Mouse (Mus musculus): Measurements from ENCODE around the gene Nfkbil1. TPM values are rescaled to one million over a fixed set of nuclear protein-coding genes. Genes with fewer than 3 reads are reported as not detected.

Gene Nfkbil1
- polyA plus RNA-seq, 1 experiment from 2014 or later = 11.0 TPM

DNA sequence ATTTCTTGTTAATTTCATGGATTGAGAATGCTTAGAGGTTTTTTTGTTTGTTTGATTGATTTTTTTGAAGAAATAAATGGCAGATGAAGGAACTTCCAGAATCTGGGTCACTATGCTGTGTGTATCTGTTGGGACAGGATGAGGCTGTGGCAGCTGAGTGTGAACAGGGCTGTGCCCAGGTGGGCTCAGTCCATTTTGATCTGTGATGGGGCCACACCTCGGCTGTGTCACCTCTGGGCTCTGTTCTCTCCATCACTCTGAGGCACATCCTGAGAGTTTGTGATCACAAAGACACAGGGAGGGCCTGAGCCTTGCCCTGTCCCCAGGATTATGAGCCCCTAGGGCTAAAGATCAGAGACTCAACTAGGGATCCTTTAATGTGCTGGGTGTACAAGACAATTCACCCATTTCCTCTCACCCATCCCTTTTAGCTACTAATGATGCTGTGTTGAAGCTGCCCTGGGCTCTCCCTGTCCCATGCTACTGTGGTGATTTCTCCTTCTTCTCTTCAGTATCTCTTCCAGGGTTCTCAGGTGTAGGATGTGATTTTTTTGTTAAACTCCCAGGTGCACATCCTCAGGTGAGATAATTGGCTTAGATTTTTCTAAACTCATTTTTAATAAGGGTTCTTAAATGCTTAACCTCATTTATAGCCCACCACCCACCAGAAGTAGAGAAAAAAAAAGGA, 32.0 kb upstream of the Nfkbil1 start:
- Histone ChIP-seq H3K36me3 (ENCODE audit: control insufficient read depth, insufficient read depth, low read length) (no peaks in the 10 kb centered on the region), H3K4me1 (replicated peaks; ENCODE audit: control insufficient read depth, insufficient read depth, low read length) (no peaks in the 10 kb centered on the region), H3K9ac (ENCODE audit: low read length) (no peak overlapping the region), H3K27ac (ENCODE audit: low read length) (no peak overlapping the region), H3K4me3 (ENCODE audit: low read length) (no peak overlapping the region), H3K9me3 (ENCODE audit: control insufficient read depth, low read length) (no peaks in the 10 kb centered on the region), H3K27me3 (ENCODE audit: control insufficient read depth, insufficient read depth, low read depth, low read length) (peaks cover 2% of the 10 kb centered on the region; the same call in 1 of the 2 replicates), H3K4me2 (ENCODE audit: low read depth, low read length) (no peak overlapping the region)
- WGBS = 60% methylated on average over 1 of the region's 1 CpGs
- ATAC-seq (ENCODE audit: low read depth) = no peak

DNA sequence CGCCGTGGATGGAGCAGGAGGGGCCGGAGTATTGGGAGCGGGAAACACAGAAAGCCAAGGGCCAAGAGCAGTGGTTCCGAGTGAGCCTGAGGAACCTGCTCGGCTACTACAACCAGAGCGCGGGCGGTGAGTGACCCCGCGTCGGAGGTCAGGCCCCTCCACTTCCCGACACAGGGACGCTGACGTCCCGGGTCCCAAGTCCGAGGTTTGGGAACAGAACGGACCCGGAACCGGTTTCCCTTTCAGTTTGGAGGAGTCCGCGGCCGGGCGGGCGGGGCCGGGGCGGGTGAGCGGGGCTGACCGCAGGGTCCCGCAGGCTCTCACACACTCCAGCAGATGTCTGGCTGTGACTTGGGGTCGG, 27.9 kb upstream of the Nfkbil1 start:
- peak; percentile 47 for ATAC-seq (ENCODE audit: low read depth)
- H3K27me3 ChIP-seq (ENCODE audit: control insufficient read depth, insufficient read depth, low read depth, low read length) = peaks cover 10% of the 10 kb centered on the region; the same call in 1 of the 2 replicates
- H3K9ac ChIP-seq (ENCODE audit: low read length) = peak overlapping the region; percentile 73
- WGBS = 1% methylated on average over 31 of the region's 31 CpGs
- no peaks in the 10 kb centered on the region for H3K36me3 ChIP-seq (ENCODE audit: control insufficient read depth, insufficient read depth, low read length)
- H3K4me1 ChIP-seq (replicated peaks; ENCODE audit: control insufficient read depth, insufficient read depth, low read length) = 0 out of 2 replicates have a peak, but pooled peaks cover 2% of the 10 kb centered on the region
- no peaks in the 10 kb centered on the region for H3K9me3 ChIP-seq (ENCODE audit: control insufficient read depth, low read length)
- H3K27ac ChIP-seq (ENCODE audit: low read length) = no peak overlapping the region
- peak overlapping the region; percentile 100 for H3K4me2 ChIP-seq (ENCODE audit: low read depth, low read length)
- peak overlapping the region; percentile 71 for H3K4me3 ChIP-seq (ENCODE audit: low read length)

DNA sequence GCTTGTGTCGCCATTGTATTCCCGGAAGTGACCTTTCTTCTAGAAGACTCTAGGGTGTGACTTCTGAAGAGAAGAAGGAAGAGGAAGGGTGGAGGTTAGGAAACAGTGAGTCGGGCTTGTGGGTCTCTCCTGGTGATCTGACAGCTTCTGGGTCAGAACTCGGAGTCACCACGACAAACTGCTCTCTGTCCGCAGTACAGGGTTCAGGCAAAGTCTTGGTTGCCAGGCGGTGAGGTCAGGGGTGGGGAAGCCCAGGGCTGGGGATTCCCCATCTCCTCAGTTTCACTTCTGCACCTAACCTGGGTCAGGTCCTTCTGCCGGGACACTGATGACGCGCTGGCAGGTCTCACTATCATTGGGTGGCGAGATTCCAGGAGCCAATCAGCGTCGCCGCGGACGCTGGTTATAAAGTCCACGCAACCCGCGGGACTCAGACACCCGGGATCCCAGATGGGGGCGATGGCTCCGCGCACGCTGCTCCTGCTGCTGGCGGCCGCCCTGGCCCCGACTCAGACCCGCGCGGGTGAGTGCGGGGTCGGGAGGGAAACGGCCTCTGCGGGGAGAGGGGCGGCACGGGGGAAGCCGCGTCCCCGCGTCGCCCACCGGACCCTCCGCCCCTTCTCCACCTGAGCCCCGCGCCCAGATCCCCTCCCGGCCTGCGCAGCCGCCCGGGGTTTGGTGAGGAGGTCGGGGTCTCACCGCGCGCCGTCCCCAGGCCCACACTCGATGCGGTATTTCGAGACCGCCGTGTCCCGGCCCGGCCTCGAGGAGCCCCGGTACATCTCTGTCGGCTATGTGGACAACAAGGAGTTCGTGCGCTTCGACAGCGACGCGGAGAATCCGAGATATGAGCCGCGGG, 27.3 kb upstream of the Nfkbil1 start, which contains the start of gene H2-D1:
Gene H2-D1, plus strand, starts transcription at position 67 of the 859 bp plus-strand sequence.
- Histone ChIP-seq H3K27ac (ENCODE audit: low read length) (no peak within 1 kb of the TSS), H3K4me1 (replicated peaks; ENCODE audit: control insufficient read depth, insufficient read depth, low read length) (peaks cover 4% of the 10 kb centered on the region), H3K4me3 (ENCODE audit: low read length) (peak within 1 kb of the TSS; percentile 71), H3K36me3 (ENCODE audit: control insufficient read depth, insufficient read depth, low read length) (no peaks in the 10 kb centered on the region), H3K27me3 (ENCODE audit: control insufficient read depth, insufficient read depth, low read depth, low read length) (peaks cover 10% of the 10 kb centered on the region; the same call in 1 of the 2 replicates), H3K4me2 (ENCODE audit: low read depth, low read length) (peak within 1 kb of the TSS; percentile 100), H3K9ac (ENCODE audit: low read length) (peak within 1 kb of the TSS; percentile 73), H3K9me3 (ENCODE audit: control insufficient read depth, low read length) (no peaks in the 10 kb centered on the region)
- ATAC-seq (ENCODE audit: low read depth) = peak; percentile 90
- WGBS = under 1% methylated on average over 72 of the region's 73 CpGs

DNA sequence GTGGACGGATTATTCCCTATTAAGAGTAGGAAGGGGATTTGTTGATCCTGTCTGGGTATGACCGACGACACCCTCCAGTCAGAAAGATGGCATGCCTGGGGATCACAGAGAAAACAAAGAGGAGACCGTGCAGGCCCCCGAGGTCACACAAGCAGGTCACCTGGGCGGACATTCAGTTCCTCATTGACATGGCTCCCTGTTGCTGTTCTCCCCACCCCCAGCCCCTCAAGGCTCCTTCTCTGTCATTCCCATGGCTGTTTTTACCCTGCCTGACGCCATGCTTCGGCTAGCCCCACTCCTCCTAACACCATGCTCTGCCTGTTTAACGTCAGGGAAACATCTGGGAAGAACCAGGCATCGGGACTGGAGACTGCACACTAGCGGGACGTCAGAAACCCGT, 26.1 kb upstream of the Nfkbil1 start:
- WGBS = 59% methylated on average over 13 of the region's 13 CpGs
- ATAC-seq (ENCODE audit: low read depth) = no peak

DNA sequence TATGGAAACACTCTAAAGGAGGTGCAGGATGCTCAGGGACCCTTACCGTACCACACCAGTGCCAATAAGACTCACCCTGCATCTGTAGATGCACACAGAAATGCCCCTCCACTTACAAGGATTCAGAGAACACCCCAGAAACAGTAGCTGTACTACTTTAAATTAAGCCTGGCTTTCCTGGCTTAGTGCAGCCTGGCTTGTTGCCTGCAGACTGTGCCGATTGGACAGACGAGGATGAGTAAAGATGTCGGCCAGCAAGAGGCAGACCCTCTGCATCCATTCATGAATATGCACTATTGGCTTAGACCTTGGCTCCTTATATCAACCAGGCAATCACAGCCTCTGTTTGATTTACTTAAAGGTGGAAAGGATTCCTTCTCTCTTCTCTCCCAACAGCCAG, 24.0 kb upstream of the Nfkbil1 start:
- no peak for ATAC-seq (ENCODE audit: low read depth)
- peaks cover 7% of the 10 kb centered on the region for H3K4me1 ChIP-seq (replicated peaks; ENCODE audit: control insufficient read depth, insufficient read depth, low read length)
- peaks cover 10% of the 10 kb centered on the region; the same call in 1 of the 2 replicates for H3K27me3 ChIP-seq (ENCODE audit: control insufficient read depth, insufficient read depth, low read depth, low read length)
- H3K36me3 ChIP-seq (ENCODE audit: control insufficient read depth, insufficient read depth, low read length) = no peaks in the 10 kb centered on the region
- H3K9me3 ChIP-seq (ENCODE audit: control insufficient read depth, low read length) = no peaks in the 10 kb centered on the region
- no peak overlapping the region for H3K27ac ChIP-seq (ENCODE audit: low read length)
- H3K9ac ChIP-seq (ENCODE audit: low read length) = no peak overlapping the region
- WGBS = 64% methylated on average over 4 of the region's 4 CpGs
- no peak overlapping the region for H3K4me3 ChIP-seq (ENCODE audit: low read length)
- no peak overlapping the region for H3K4me2 ChIP-seq (ENCODE audit: low read depth, low read length)

More for the DNA sequence above, 26.1 kb upstream of the Nfkbil1 start:
- H3K4me2 ChIP-seq (ENCODE audit: low read depth, low read length) = no peak overlapping the region
- H3K9ac ChIP-seq (ENCODE audit: low read length) = no peak overlapping the region
- H3K4me3 ChIP-seq (ENCODE audit: low read length) = no peak overlapping the region
- no peak overlapping the region for H3K27ac ChIP-seq (ENCODE audit: low read length)
- H3K36me3 ChIP-seq (ENCODE audit: control insufficient read depth, insufficient read depth, low read length) = no peaks in the 10 kb centered on the region
- peaks cover 10% of the 10 kb centered on the region; the same call in 1 of the 2 replicates for H3K27me3 ChIP-seq (ENCODE audit: control insufficient read depth, insufficient read depth, low read depth, low read length)
- H3K4me1 ChIP-seq (replicated peaks; ENCODE audit: control insufficient read depth, insufficient read depth, low read length) = peaks cover 7% of the 10 kb centered on the region
- no peaks in the 10 kb centered on the region for H3K9me3 ChIP-seq (ENCODE audit: control insufficient read depth, low read length)

DNA sequence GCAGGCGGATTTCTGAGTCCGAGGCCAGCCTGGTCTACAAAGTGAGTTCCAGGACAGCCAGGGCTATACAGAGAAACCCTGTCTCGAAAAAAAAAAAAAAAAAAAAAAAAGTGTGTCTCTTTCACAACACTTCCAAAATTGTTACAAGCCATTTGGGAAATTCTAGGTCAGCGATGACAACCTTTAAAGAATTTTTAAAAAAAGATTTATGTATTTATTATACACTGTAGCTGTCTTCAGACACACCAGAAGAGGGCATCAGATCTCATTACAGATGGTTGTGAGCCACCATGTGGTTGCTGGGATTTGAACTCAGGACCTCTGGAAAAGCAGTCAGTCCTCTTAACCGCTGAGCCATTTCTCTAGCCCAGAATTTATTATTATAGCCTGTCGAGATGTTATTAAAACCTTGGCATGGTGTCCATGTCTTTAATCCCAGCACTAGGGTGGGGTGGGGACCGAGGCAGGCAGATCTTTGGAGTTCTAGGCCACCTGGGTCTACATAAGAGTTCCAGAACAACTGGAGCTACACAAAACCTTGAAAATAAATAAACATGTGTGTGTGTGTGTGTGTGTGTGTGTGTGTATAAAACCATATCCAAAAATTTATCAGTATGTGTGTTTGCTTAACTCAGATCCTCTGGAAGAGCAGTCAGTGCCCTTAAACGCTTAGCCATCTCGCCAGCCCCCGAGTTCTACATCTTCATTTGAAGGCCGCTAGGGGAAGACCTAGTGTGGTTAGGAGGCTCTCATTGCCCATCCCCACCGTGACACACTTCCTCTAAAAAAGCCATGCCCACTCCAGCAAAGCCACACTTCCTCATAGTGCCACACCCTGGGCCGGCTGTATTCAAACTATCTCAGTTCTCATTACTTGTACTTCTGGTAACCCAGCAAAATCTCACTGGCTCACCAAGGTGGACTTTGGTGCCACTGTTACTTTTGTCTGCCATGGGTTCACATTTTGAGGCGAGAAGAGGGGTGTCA, 23.2 kb upstream of the Nfkbil1 start:
- no peak overlapping the region for H3K9ac ChIP-seq (ENCODE audit: low read length)
- no peak for ATAC-seq (ENCODE audit: low read depth)
- no peaks in the 10 kb centered on the region for H3K9me3 ChIP-seq (ENCODE audit: control insufficient read depth, low read length)
- H3K4me1 ChIP-seq (replicated peaks; ENCODE audit: control insufficient read depth, insufficient read depth, low read length) = peaks cover 7% of the 10 kb centered on the region
- 54% methylated on average over 13 of the region's 14 CpGs for WGBS
- H3K27ac ChIP-seq (ENCODE audit: low read length) = no peak overlapping the region
- H3K27me3 ChIP-seq (ENCODE audit: control insufficient read depth, insufficient read depth, low read depth, low read length) = peaks cover 10% of the 10 kb centered on the region; the same call in 1 of the 2 replicates
- H3K36me3 ChIP-seq (ENCODE audit: control insufficient read depth, insufficient read depth, low read length) = peaks cover under 1% of the 10 kb centered on the region; the same call in 1 of the 2 replicates
- no peak overlapping the region for H3K4me2 ChIP-seq (ENCODE audit: low read depth, low read length)
- H3K4me3 ChIP-seq (ENCODE audit: low read length) = no peak overlapping the region

DNA sequence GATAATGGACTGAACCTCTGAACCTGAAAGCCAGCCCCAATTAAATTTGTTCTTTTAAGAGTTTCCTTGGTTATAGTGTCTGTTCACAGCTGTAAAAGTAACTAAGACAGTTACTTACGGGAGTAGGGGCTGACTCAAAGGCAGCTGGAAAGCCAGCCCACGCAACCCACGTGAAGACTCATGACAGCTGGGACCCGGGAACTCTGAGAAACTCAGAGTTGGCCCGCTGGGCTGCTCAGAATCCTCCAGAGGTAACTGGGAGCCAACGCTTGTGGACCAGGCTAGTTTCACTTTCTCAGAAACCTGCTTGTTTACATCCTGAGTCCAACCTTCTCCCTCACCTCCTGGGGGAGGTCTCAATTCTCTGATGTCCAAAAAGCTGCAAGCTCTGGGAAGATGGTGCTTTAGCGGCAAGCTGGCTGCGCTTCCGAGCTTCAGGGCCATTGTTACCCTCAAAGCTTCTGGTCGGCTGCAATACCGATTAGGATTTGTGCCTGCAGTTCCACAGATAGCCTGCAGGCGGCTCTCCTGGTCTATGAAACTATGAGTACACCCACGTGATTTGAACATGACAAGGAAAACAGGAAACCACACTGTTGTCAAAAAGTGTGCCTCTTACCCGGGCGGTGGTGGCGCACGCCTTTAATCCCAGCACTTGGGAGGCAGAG, 22.4 kb upstream of the Nfkbil1 start:
- Histone ChIP-seq H3K4me1 (replicated peaks; ENCODE audit: control insufficient read depth, insufficient read depth, low read length) (peaks cover 7% of the 10 kb centered on the region), H3K9me3 (ENCODE audit: control insufficient read depth, low read length) (no peaks in the 10 kb centered on the region), H3K9ac (ENCODE audit: low read length) (peak overlapping the region; percentile 55; the same call in 1 of the 2 replicates), H3K27ac (ENCODE audit: low read length) (no peak overlapping the region), H3K4me3 (ENCODE audit: low read length) (peak overlapping the region; percentile 46), H3K4me2 (ENCODE audit: low read depth, low read length) (peak overlapping the region; percentile 59), H3K27me3 (ENCODE audit: control insufficient read depth, insufficient read depth, low read depth, low read length) (peaks cover 8% of the 10 kb centered on the region; the same call in 1 of the 2 replicates), H3K36me3 (ENCODE audit: control insufficient read depth, insufficient read depth, low read length) (peaks cover 8% of the 10 kb centered on the region)
- 11% methylated on average over 17 of the region's 17 CpGs for WGBS
- peak; percentile 29 for ATAC-seq (ENCODE audit: low read depth)

DNA sequence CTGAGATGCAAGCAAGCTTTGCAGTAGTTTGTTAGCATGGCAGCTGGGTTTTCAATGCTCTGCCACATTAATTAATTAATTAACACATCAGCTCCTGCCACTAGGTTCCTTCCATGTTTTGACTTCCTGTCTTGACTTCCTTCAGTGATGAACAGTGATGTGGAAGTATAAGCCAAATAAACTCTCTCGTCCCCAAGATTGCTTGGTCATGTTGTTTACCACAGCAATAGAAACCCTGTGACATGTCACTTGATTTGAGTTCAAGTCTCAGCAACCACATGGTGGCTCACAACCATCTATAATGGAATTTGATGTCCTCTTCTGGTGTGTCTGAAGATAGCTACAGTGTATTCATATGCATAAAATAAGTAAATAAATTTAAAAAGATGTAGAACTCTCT, 21.8 kb upstream of the Nfkbil1 start:
- H3K9me3 ChIP-seq (ENCODE audit: control insufficient read depth, low read length) = no peaks in the 10 kb centered on the region
- H3K4me1 ChIP-seq (replicated peaks; ENCODE audit: control insufficient read depth, insufficient read depth, low read length) = peaks cover 7% of the 10 kb centered on the region
- 45% methylated on average over 1 of the region's 1 CpGs for WGBS
- no peak overlapping the region for H3K4me3 ChIP-seq (ENCODE audit: low read length)
- peak overlapping the region; percentile 59; the same call in 1 of the 2 replicates for H3K4me2 ChIP-seq (ENCODE audit: low read depth, low read length)
- no peak overlapping the region for H3K27ac ChIP-seq (ENCODE audit: low read length)
- ATAC-seq (ENCODE audit: low read depth) = no peak
- H3K36me3 ChIP-seq (ENCODE audit: control insufficient read depth, insufficient read depth, low read length) = peaks cover 13% of the 10 kb centered on the region
- H3K9ac ChIP-seq (ENCODE audit: low read length) = no peak overlapping the region
- H3K27me3 ChIP-seq (ENCODE audit: control insufficient read depth, insufficient read depth, low read depth, low read length) = peaks cover 7% of the 10 kb centered on the region; the same call in 1 of the 2 replicates

Data from lung, embryonic 16.5 days (tissue).